Mouse (Mus musculus) midbrain, embryonic 16.5 days (tissue): ENCODE data around the gene C730034F03Rik. TPM values are rescaled to one million over a fixed set of nuclear protein-coding genes. Genes with fewer than 3 reads are reported as not detected.

ENCODE experiments used
- ATAC-seq: fragments of 200-750 bp; cut with Nextera tagmentation; 2 replicates; pipeline ENCODE4 v1.8.0; 2017; ENCODE audit warnings: moderate TSS enrichment
- H3K27ac ChIP-seq: fragments of 300-500 bp; sonication (generic); 2 replicates; pipeline ENCODE4 v1.5.1; 2014; ENCODE audit warnings: mild to moderate bottlenecking, low read length, mixed read lengths
- H3K27me3 ChIP-seq: fragments of 300-500 bp; sonication (generic); 2 replicates; pipeline ENCODE4 v1.6.1; 2014; ENCODE audit warnings: low read depth, low read length, mixed read lengths; ENCODE audit not compliant: control insufficient read depth, insufficient read depth
- H3K36me3 ChIP-seq: fragments of 300-500 bp; sonication (generic); 2 replicates; pipeline ENCODE4 v1.6.1; 2014; ENCODE audit warnings: mild to moderate bottlenecking, low read length, moderate library complexity, mixed read lengths; ENCODE audit not compliant: control insufficient read depth, insufficient read depth
- H3K4me1 ChIP-seq: fragments of 300-500 bp; sonication (generic); 2 replicates; pipeline ENCODE4 v1.6.1; 2014; ENCODE audit warnings: mild to moderate bottlenecking, low read length, mixed read lengths; ENCODE audit not compliant: control insufficient read depth, insufficient read depth
- H3K4me2 ChIP-seq: fragments of 300-500 bp; sonication (generic); 2 replicates; pipeline ENCODE4 v1.6.1; 2014; ENCODE audit warnings: mild to moderate bottlenecking, low read length, mixed read lengths
- H3K4me3 ChIP-seq: fragments of 300-500 bp; sonication (generic); 2 replicates; pipeline ENCODE4 v1.5.1; 2014; ENCODE audit warnings: low read depth, mild to moderate bottlenecking, low read length, moderate library complexity, mixed read lengths
- H3K9ac ChIP-seq: fragments of 300-500 bp; sonication (generic); 2 replicates; pipeline ENCODE4 v1.6.1; 2014; ENCODE audit warnings: low read depth, low read length, mixed read lengths
- H3K9me3 ChIP-seq: fragments of 300-500 bp; sonication (generic); replicated peaks from 2 replicates; pipeline ENCODE4 v1.6.1; 2014; ENCODE audit warnings: mild to moderate bottlenecking, low read length, mixed read lengths; ENCODE audit not compliant: control insufficient read depth, poor library complexity, severe bottlenecking
- WGBS: fragments of 180-500 bp; shearing (Covaris S2); extraction: QIAGEN DNeasy Blood & Tissue Kit; methylation state at CpG from one replicate; pipeline ENCODE4 v1.1.7; 2014; 5-methylcytosine and 5-hydroxymethylcytosine counted together
- polyA plus RNA-seq: library from polyadenylated mRNA; unstranded; fragments of >200 nt; fragmentation: Nextera tagmentation; extraction: Ambion mirVana; gene quantifications from 2 replicates; pipeline ENCODE4 v1.2.1, GENCODE M21; 2015

The C730034F03Rik gene
- 6.5 and 7.3 TPM in 2 replicates for polyA plus RNA-seq

- ATAC-seq = peak; percentile 96
- peak within 1 kb of the TSS; percentile 95 for H3K27ac ChIP-seq
- H3K9me3 ChIP-seq = no peaks in the 10 kb centered on the region
- H3K4me2 ChIP-seq = peak within 1 kb of the TSS; percentile 93
- peaks cover 10% of the 10 kb centered on the region for H3K36me3 ChIP-seq
- H3K27me3 ChIP-seq = no peaks in the 10 kb centered on the region
- H3K4me3 ChIP-seq = peak within 1 kb of the TSS; percentile 81
- H3K9ac ChIP-seq = peak within 1 kb of the TSS; percentile 78
- WGBS = under 1% methylated on average over 70 of the region's 70 CpGs
- H3K4me1 ChIP-seq = peaks cover 11% of the 10 kb centered on the region
These were observed at the start of gene C730034F03Rik, which contains the start of the genes Gm44502 and Chkb for GRCm38 (mm10) chr15:89429352-89430221. TSS of gene C730034F03Rik (plus strand) at chr15:89429589. TSS of gene Gm44502 (minus strand) at chr15:89429696. TSS of gene Chkb (minus strand) at chr15:89429908.

GRCm38 (mm10) chr15:89384617-89385016 is 44.8 kb upstream of the C730034F03Rik start, which contains the start of gene Klhdc7b:
TSS of gene Klhdc7b (plus strand) at chr15:89384917.
- no peak within 1 kb of the TSS for H3K27ac ChIP-seq
- H3K27me3 ChIP-seq = peaks cover under 1% of the 10 kb centered on the region
- H3K9me3 ChIP-seq = no peaks in the 10 kb centered on the region
- H3K4me3 ChIP-seq = no peak within 1 kb of the TSS
- no peak within 1 kb of the TSS for H3K9ac ChIP-seq
- H3K4me1 ChIP-seq = no peaks in the 10 kb centered on the region
- no peak for ATAC-seq
- H3K4me2 ChIP-seq = no peak within 1 kb of the TSS
- WGBS = 91% methylated on average over 7 of the region's 7 CpGs
- no peaks in the 10 kb centered on the region for H3K36me3 ChIP-seq

GRCm38 (mm10) chr15:89387127-89387526 is 42.3 kb upstream of the C730034F03Rik start:
- no peak overlapping the region for H3K9ac ChIP-seq
- H3K27ac ChIP-seq = no peak overlapping the region
- no peaks in the 10 kb centered on the region for H3K36me3 ChIP-seq
- no peak for ATAC-seq
- WGBS = 50% methylated on average over 12 of the region's 12 CpGs
- no peaks in the 10 kb centered on the region; the same call in 1 of the 2 replicates for H3K27me3 ChIP-seq
- H3K4me1 ChIP-seq = no peaks in the 10 kb centered on the region
- no peak overlapping the region for H3K4me3 ChIP-seq
- H3K9me3 ChIP-seq = no peaks in the 10 kb centered on the region
- H3K4me2 ChIP-seq = no peak overlapping the region

GRCm38 (mm10) chr15:89390081-89390480 is 39.3 kb upstream of the C730034F03Rik start:
- WGBS = 94% methylated on average over 10 of the region's 10 CpGs
- no peak overlapping the region for H3K4me3 ChIP-seq
- no peak overlapping the region for H3K27ac ChIP-seq
- H3K9me3 ChIP-seq = no peaks in the 10 kb centered on the region
- ATAC-seq = no peak
- no peak overlapping the region for H3K4me2 ChIP-seq
- no peaks in the 10 kb centered on the region for H3K4me1 ChIP-seq
- H3K9ac ChIP-seq = no peak overlapping the region
- H3K36me3 ChIP-seq = no peaks in the 10 kb centered on the region
- H3K27me3 ChIP-seq = no peaks in the 10 kb centered on the region

- H3K27me3 ChIP-seq = no peaks in the 10 kb centered on the region
- ATAC-seq = no peak
- no peaks in the 10 kb centered on the region for H3K4me1 ChIP-seq
- no peak overlapping the region for H3K4me3 ChIP-seq
- no peaks in the 10 kb centered on the region for H3K9me3 ChIP-seq
- no peak overlapping the region for H3K4me2 ChIP-seq
- H3K27ac ChIP-seq = no peak overlapping the region
- no peak overlapping the region for H3K9ac ChIP-seq
- 91% methylated on average over 4 of the region's 4 CpGs for WGBS
- no peaks in the 10 kb centered on the region for H3K36me3 ChIP-seq
These were observed 32.5 kb upstream of the C730034F03Rik start for GRCm38 (mm10) chr15:89396883-89397282.

- ATAC-seq = no peak
- no peak overlapping the region for H3K27ac ChIP-seq
- H3K4me1 ChIP-seq = no peaks in the 10 kb centered on the region
- no peak overlapping the region for H3K9ac ChIP-seq
- no peaks in the 10 kb centered on the region for H3K27me3 ChIP-seq
- H3K4me2 ChIP-seq = no peak overlapping the region
- 81% methylated on average over 2 of the region's 2 CpGs for WGBS
- no peaks in the 10 kb centered on the region for H3K9me3 ChIP-seq
- H3K36me3 ChIP-seq = no peaks in the 10 kb centered on the region
- H3K4me3 ChIP-seq = no peak overlapping the region
These were observed 31.2 kb upstream of the C730034F03Rik start for GRCm38 (mm10) chr15:89398146-89398545.

GRCm38 (mm10) chr15:89399716-89400115 is 29.7 kb upstream of the C730034F03Rik start:
- H3K4me1 ChIP-seq = no peaks in the 10 kb centered on the region
- H3K27ac ChIP-seq = no peak overlapping the region
- no peaks in the 10 kb centered on the region for H3K27me3 ChIP-seq
- H3K4me3 ChIP-seq = no peak overlapping the region
- no peak overlapping the region for H3K4me2 ChIP-seq
- 60% methylated on average over 1 of the region's 1 CpGs for WGBS
- no peak overlapping the region for H3K9ac ChIP-seq
- H3K9me3 ChIP-seq = no peaks in the 10 kb centered on the region
- no peaks in the 10 kb centered on the region for H3K36me3 ChIP-seq
- ATAC-seq = no peak

- 94% methylated on average over 1 of the region's 1 CpGs for WGBS
These were observed 26.9 kb upstream of the C730034F03Rik start for GRCm38 (mm10) chr15:89402471-89402870.

More at GRCm38 (mm10) chr15:89402471-89402870, 26.9 kb upstream of the C730034F03Rik start:
- no peak for ATAC-seq
- Histone ChIP-seq H3K9me3 (0 out of 2 replicates have a peak, but pooled peaks cover 3% of the 10 kb centered on the region), H3K9ac (no peak overlapping the region), H3K27ac (no peak overlapping the region), H3K4me2 (no peak overlapping the region), H3K4me1 (no peaks in the 10 kb centered on the region), H3K36me3 (no peaks in the 10 kb centered on the region), H3K4me3 (no peak overlapping the region), H3K27me3 (no peaks in the 10 kb centered on the region)
